Mouse (Mus musculus) heart, adult 2 months (tissue): Measurements from ENCODE around the gene Tpte. TPM values are rescaled to one million over a fixed set of nuclear protein-coding genes. Genes with fewer than 3 reads are reported as not detected.

Experiments
- DNase-seq, 2 experiments: peaks; one replicate each; pipeline ENCODE4 v3.0.0; 2021
- H3K27ac ChIP-seq: fragments of 200-600 bp; 2 replicates; pipeline ENCODE4 v1.8.1; 2022
- H3K27me3 ChIP-seq: fragments of 200-500 bp; 2 replicates; pipeline ENCODE4 v1.6.1; 2012; ENCODE audit warnings: mild to moderate bottlenecking, low read length, inconsistent platforms, mixed read lengths; ENCODE audit not compliant: control insufficient read depth, insufficient read depth
- H3K36me3 ChIP-seq: fragments of 200-500 bp; 2 replicates; pipeline ENCODE4 v1.6.1; 2012; ENCODE audit warnings: low read length, inconsistent platforms; ENCODE audit not compliant: control insufficient read depth, insufficient read depth
- H3K4me1 ChIP-seq: fragments of 200-500 bp; 2 replicates; pipeline ENCODE4 v1.6.1; 2011; ENCODE audit warnings: low read length; ENCODE audit not compliant: control insufficient read depth, insufficient read depth
- H3K4me3 ChIP-seq: fragments of 200-600 bp; 2 replicates; pipeline ENCODE4 v1.8.1; 2022
- H3K79me2 ChIP-seq: fragments of 200-500 bp; replicated peaks from 2 replicates; pipeline ENCODE4 v1.6.1; 2012; ENCODE audit warnings: mild to moderate bottlenecking, inconsistent platforms, low read length, moderate library complexity, mixed read lengths; ENCODE audit not compliant: control insufficient read depth, insufficient read depth
- H3K9ac ChIP-seq: fragments of 200-500 bp; 2 replicates; pipeline ENCODE4 v1.6.1; 2012; ENCODE audit warnings: low read depth, mild to moderate bottlenecking, control low read depth, inconsistent platforms, low read length, mixed read lengths
- CTCF ChIP-seq: fragments of 200-600 bp; IDR thresholded peaks from 2 replicates; pipeline ENCODE4 v1.8.1; 2022; ENCODE audit warnings: antibody characterized with exemption, mild to moderate bottlenecking, moderate library complexity
- EP300 ChIP-seq: fragments of 200-500 bp; IDR thresholded peaks from 2 replicates; pipeline ENCODE4 v1.6.1; 2011; ENCODE audit warnings: low read depth, low read length, control low read depth; ENCODE audit not compliant: insufficient read depth
- POLR2A ChIP-seq: fragments of 200-500 bp; IDR thresholded peaks from 2 replicates; pipeline ENCODE4 v1.6.1; 2011; ENCODE audit warnings: mild to moderate bottlenecking, low read depth, low read length, control low read depth; ENCODE audit not compliant: insufficient read depth
- WGBS: fragments of 180-500 bp; shearing (Covaris S2); methylation state at CpG from one replicate; pipeline ENCODE4 v1.1.7; 2018; 5-methylcytosine and 5-hydroxymethylcytosine counted together
- intact Hi-C: fragments of 180-260 bp; cut with DNase I; formaldehyde crosslinking; loops from one replicate; pipeline ENCODE4 v1.15.1; 2025
- polyA plus RNA-seq: library from polyadenylated mRNA; depleted of rRNA; stranded (reverse); fragments of >200 nt; gene quantifications from 2 replicates; pipeline ENCODE4 v1.2.3, GENCODE M21; 2012
- total RNA-seq, 2 experiments: library from RNA; stranded (reverse); gene quantifications; 2 replicates each; pipeline ENCODE4 v1.2.3; 2021

The Tpte gene
- total and polyA plus RNA-seq, 3 experiments: not detected

DNA sequence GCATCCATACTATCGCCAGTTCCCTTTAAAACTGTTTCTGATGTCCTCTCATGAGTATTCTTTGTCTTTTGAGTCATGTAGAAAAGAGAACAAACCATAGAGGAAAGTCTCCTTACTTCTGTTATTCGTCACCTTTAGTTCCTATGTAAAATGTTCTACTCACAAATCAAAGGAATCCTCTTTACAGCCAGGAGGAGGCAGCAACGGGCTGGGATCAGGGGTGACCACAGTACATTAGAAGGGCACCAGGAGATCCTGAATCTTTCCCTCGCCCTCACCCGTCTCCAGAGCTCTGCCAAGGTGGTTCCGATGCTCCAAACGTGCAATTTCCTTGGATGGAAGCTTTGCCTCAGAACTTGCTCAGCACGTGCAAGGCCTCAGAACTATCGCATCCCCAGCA, 28.2 kb downstream of the Tpte start:
- Histone ChIP-seq H3K79me2 (no peaks in the 10 kb centered on the region), H3K9ac (no peak overlapping the region), H3K27me3 (no peaks in the 10 kb centered on the region), H3K27ac (no peak overlapping the region), H3K4me1 (no peaks in the 10 kb centered on the region), H3K4me3 (no peak overlapping the region), H3K36me3 (no peaks in the 10 kb centered on the region)
- TF ChIP-seq POLR2A: no peak
- TF ChIP-seq CTCF: peak; percentile 23
- no peak for TF ChIP-seq EP300
- intact Hi-C loops: no loop called here
- no peak for DNase-seq
- 62% methylated on average over 9 of the region's 9 CpGs for WGBS

DNA sequence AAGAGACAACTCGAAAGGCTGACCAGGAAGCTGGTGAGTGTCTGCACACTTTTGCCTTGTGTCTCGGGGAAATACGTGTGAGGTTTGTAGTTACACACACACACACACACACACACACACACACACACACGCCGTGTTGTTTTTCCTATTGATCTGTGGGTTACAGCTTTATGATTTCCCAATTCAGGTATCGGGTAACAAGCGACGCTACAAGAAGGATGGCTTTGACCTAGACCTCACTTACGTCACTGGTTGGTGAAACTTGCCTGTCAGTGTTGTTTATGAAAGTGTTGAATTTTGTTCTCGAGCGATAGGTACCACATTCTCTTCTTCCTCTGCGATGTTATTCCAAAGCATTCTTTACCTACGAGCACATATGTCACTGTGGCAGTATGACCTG, 52.2 kb downstream of the Tpte start:
- TF ChIP-seq POLR2A: no peak
- TF ChIP-seq EP300: no peak
- TF ChIP-seq CTCF: no peak
- intact Hi-C loops: no loop called here
- Histone ChIP-seq H3K4me3 (no peak overlapping the region), H3K27me3 (0 out of 2 replicates have a peak, but pooled peaks cover 1% of the 10 kb centered on the region), H3K9ac (no peak overlapping the region), H3K79me2 (no peaks in the 10 kb centered on the region), H3K4me1 (no peaks in the 10 kb centered on the region), H3K27ac (no peak overlapping the region), H3K36me3 (no peaks in the 10 kb centered on the region)
- DNase-seq: no peak
- WGBS: 85% methylated on average over 13 of the region's 13 CpGs

DNA sequence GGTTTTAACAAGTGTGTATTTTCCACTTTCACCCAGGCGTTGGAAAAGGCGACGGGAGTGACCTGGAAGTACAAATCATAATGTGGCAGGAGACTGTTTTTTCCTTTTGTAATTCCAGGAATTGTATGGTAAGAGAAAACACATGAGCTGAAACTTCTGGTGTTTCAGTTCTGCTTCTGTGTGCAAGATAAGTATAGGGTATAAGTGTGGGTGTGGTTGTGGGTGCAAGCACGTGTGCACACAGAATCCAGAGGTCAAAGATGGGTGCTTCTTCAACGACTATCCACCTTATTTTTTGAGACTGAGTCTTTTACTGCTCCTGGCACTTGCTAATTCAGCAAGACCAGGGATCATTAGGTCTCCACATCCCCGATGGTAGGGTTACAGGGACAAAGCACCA, 76.1 kb downstream of the Tpte start:
- Histone ChIP-seq H3K27ac (no peak overlapping the region), H3K36me3 (no peaks in the 10 kb centered on the region), H3K4me3 (no peak overlapping the region), H3K4me1 (no peaks in the 10 kb centered on the region), H3K27me3 (no peaks in the 10 kb centered on the region), H3K9ac (no peak overlapping the region), H3K79me2 (no peaks in the 10 kb centered on the region)
- WGBS: 68% methylated on average over 6 of the region's 6 CpGs
- DNase-seq: no peak
- TF ChIP-seq POLR2A (no peak), EP300 (no peak), CTCF (no peak)
- intact Hi-C loops: no loop called here

DNA sequence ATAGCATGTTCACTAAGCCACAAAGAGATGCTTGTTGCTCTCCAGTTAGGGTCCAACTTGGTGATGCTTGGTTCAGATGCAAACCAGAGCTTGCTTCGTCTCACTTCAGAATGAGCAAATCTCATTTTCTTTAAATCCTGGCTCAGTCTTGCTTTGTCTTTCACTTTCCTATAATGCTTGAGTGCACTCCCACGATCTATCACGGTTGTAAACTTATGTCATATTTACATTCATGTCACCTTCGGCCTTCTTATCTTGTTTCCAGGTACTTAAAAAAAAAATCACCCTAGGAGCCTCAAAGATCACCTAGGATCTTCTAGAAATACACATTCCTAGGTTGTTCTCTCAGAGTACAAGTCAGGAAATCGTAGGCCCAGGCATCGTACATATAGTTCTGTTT, 76.6 kb downstream of the Tpte start:
- no peak for DNase-seq
- intact Hi-C loops: no loop called here
- no peak overlapping the region for H3K27ac ChIP-seq
- no peaks in the 10 kb centered on the region for H3K36me3 ChIP-seq
- no peaks in the 10 kb centered on the region for H3K79me2 ChIP-seq
- no peak overlapping the region for H3K4me3 ChIP-seq
- no peaks in the 10 kb centered on the region for H3K27me3 ChIP-seq
- no peak overlapping the region for H3K9ac ChIP-seq
- 80% methylated on average over 6 of the region's 6 CpGs for WGBS
- no peaks in the 10 kb centered on the region for H3K4me1 ChIP-seq
- no peak for TF ChIP-seq POLR2A
- TF ChIP-seq EP300: no peak
- TF ChIP-seq CTCF: no peak

DNA sequence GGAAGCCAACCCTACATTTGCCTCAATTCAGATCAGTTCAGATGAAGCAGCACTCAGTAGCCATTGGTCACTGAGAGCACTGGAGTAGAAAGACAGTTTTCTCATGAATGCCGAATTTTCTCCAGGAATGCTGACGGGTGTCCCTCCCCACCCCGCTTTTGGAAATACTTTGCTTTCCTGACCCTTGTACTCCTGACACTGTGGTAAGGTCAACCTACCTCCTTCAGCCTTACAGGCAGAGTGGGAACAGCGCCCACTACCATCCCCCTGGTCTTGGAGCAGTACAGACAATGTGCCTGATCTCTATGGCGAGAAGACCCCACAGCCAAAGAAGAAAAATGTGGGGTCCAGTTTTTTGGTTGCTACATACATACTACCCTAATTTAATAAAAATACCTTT, 93.1 kb downstream of the Tpte start:
- 87% methylated on average over 5 of the region's 5 CpGs for WGBS
- intact Hi-C loops: loop anchor here (10.0 kb wide), 1 partner anchor 382 kb away; no protein-coding TSS in a partner anchor
- no peak overlapping the region for H3K9ac ChIP-seq
- no peak overlapping the region for H3K27ac ChIP-seq
- DNase-seq: no peak
- H3K36me3 ChIP-seq: no peaks in the 10 kb centered on the region
- no peaks in the 10 kb centered on the region for H3K27me3 ChIP-seq
- H3K79me2 ChIP-seq: no peaks in the 10 kb centered on the region
- H3K4me1 ChIP-seq: no peaks in the 10 kb centered on the region
- H3K4me3 ChIP-seq: no peak overlapping the region
- TF ChIP-seq POLR2A (no peak), CTCF (no peak), EP300 (no peak)

DNA sequence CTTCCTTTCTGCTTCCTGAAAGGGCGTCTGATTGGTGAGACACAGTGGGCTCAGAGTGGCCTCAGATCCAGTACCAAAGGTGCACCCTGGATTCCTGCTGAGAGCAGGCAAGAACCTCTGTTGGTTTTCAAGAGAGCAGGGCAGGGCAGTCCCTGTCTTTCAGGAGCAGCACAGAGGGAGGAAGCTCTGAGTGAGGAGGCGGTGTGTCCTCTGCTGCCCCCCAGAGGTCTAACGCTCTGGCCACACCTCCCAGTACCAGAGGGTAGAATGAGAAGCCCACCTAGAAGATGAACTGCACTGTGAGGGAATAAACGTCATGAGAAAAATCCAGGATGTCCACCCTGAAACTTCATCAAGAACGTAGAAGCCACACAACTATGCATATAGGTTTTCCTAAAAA, 93.7 kb downstream of the Tpte start:
- TF ChIP-seq EP300 (no peak), CTCF (peak; percentile 90)
- no peak overlapping the region for H3K27ac ChIP-seq
- intact Hi-C loops: loop anchor here (1.0 to 10.0 kb wide), 2 partner anchors 185 to 382 kb away; partner anchors contain the start of gene Vps36
- 42% methylated on average over 5 of the region's 5 CpGs for WGBS
- DNase-seq: peak; percentile 53 to 64
- no peak overlapping the region for H3K4me3 ChIP-seq
- no peak overlapping the region for H3K9ac ChIP-seq
- H3K4me1 ChIP-seq: no peaks in the 10 kb centered on the region
- H3K27me3 ChIP-seq: no peaks in the 10 kb centered on the region
- H3K36me3 ChIP-seq: no peaks in the 10 kb centered on the region
- H3K79me2 ChIP-seq: no peaks in the 10 kb centered on the region

DNA sequence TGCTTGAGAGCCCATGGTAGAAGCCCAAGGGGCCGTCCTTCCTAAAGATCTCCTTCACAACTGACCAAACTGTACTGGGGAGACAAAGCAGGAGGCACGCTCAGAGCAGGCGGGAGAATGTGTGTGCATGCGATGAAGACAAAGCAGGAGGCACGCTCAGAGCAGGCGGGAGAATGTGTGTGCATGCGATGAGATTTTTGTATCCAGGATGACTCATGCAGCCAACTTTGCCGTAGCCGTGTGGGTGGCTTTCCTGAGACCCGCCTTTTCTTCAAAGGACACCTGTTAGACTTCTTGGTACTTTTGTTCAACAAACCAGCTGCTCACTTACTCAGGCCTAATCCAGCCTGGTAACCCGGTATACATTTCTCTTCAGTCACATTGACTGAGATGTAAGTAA, 97.7 kb downstream of the Tpte start:
- H3K4me3 ChIP-seq: no peak overlapping the region
- no peaks in the 10 kb centered on the region for H3K27me3 ChIP-seq
- 85% methylated on average over 11 of the region's 11 CpGs for WGBS
- DNase-seq: no peak
- no peak overlapping the region for H3K9ac ChIP-seq
- H3K27ac ChIP-seq: no peak overlapping the region
- TF ChIP-seq POLR2A (no peak), EP300 (no peak), CTCF (no peak)
- intact Hi-C loops: no loop called here
- no peaks in the 10 kb centered on the region for H3K36me3 ChIP-seq
- no peaks in the 10 kb centered on the region for H3K4me1 ChIP-seq
- no peaks in the 10 kb centered on the region for H3K79me2 ChIP-seq
